Mouse (Mus musculus): Measurements from ENCODE around the gene Eftud2.

Eftud2 gene

GRCm38 (mm10) chr11:102819021-102819782 lies 61.6 kb downstream of the Eftud2 start, which contains the start of gene Gjc1:
Gene Gjc1 (minus strand): TSS chr11:102819700.
- peak; percentile 18 to 25 for DNase-seq (ENCODE audit: low spot score in 2 of 2)

GRCm38 (mm10) chr11:102818121-102819020 lies 62.4 kb downstream of the Eftud2 start:
- DNase-seq (ENCODE audit: low spot score in 2 of 2): no peak

- no peak for DNase-seq (ENCODE audit: low spot score in 2 of 2)
Observed at GRCm38 (mm10) chr11:102814881-102815280, 65.9 kb downstream of the Eftud2 start.

GRCm38 (mm10) chr11:102810721-102811485 lies 69.9 kb downstream of the Eftud2 start:
- no peak for DNase-seq (ENCODE audit: low spot score in 2 of 2)

- DNase-seq (ENCODE audit: low spot score in 2 of 2): no peak
Observed at GRCm38 (mm10) chr11:102808246-102808645, 72.5 kb downstream of the Eftud2 start.

GRCm38 (mm10) chr11:102803453-102803852 lies 77.3 kb downstream of the Eftud2 start:
- no peak for DNase-seq (ENCODE audit: low spot score in 2 of 2)

- no peak for DNase-seq (ENCODE audit: low spot score in 2 of 2)
Observed at GRCm38 (mm10) chr11:102794157-102794556, 86.6 kb downstream of the Eftud2 start.

- DNase-seq (ENCODE audit: low spot score in 2 of 2): no peak
Observed at GRCm38 (mm10) chr11:102791682-102792445, 88.9 kb downstream of the Eftud2 start.

Data from frontal cortex, postnatal 14 days (tissue).